Mouse (Mus musculus) adrenal gland (tissue): ENCODE results near the gene Ttyh2.

ENCODE experiments used
- intact Hi-C: fragments of 180-260 bp; cut with DNase I; formaldehyde crosslinking; loops from one replicate; pipeline ENCODE4 v1.15.1; 2025

The Ttyh2 gene

GRCm38 (mm10) chr11:114736913-114737624 lies 61.8 kb downstream of the Ttyh2 start:
- intact Hi-C loops = no loop called here

- intact Hi-C loops = no loop called here
Observed at GRCm38 (mm10) chr11:114740598-114740997, 65.4 kb downstream of the Ttyh2 start.

- intact Hi-C loops = no loop called here
Observed at GRCm38 (mm10) chr11:114741451-114741850, 66.2 kb downstream of the Ttyh2 start.

GRCm38 (mm10) chr11:114745134-114745533 lies 69.9 kb downstream of the Ttyh2 start:
- intact Hi-C loops = loop anchor here (1.0 to 5.0 kb wide), 2 partner anchors 44 to 167 kb away; no protein-coding TSS in a partner anchor

- intact Hi-C loops = loop anchor here (5.0 kb wide), 1 partner anchor 165 kb away; no protein-coding TSS in a partner anchor
Observed at GRCm38 (mm10) chr11:114747564-114748138, 72.4 kb downstream of the Ttyh2 start.

- intact Hi-C loops = no loop called here
Observed at GRCm38 (mm10) chr11:114764820-114765818, 89.9 kb downstream of the Ttyh2 start, which contains the start of gene Kif19a. TSS of gene Kif19a (plus strand) at chr11:114765388.

GRCm38 (mm10) chr11:114769911-114770310 lies 94.7 kb downstream of the Ttyh2 start:
- intact Hi-C loops = no loop called here
